Mouse (Mus musculus): ENCODE results near the gene Fam186b.

DNA sequence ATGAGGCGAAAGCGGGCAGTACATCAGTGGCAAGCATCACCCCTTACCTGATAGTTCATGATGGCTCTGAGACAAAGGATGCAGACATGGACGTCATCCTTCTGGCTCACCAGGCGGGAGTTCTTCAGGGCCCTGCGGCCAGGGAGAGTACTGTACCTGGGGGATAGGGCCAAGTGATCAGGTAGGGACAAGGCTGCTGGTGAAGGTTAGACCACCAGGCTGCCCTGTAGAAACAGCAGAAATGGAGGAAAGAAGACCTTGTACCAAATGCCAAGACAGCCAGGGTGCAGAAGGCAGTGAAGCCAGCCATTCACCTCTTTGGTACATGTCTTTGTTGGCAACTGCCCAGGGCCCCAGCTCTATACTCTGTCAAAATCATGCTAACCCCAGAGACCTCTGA lies 32.3 kb upstream of the Fam186b start:
- TF ChIP-seq CTCF (conservative IDR thresholded peaks at IDR 0.05; ENCODE audit: low read length) (no peak), POU5F1 (IDR thresholded peaks at IDR 0.05; ENCODE audit: borderline replicate concordance, low read length) (no peak)
